Mouse (Mus musculus) lung, postnatal 0 days (tissue): Measurements from ENCODE around the gene Best3.

ENCODE experiments used
- CTCF ChIP-seq: IDR thresholded peaks from 2 replicates; pipeline ENCODE4 v1.5.1; 2016; ENCODE audit warnings: antibody characterized with exemption, mild to moderate bottlenecking
- EP300 ChIP-seq: IDR thresholded peaks from 2 replicates; pipeline ENCODE4 v1.6.1; 2016; ENCODE audit warnings: antibody characterized with exemption, mild to moderate bottlenecking, control low read depth

GRCm38 (mm10) chr10:117040355-117040754, 54.2 kb downstream of the Best3 start:
- TF ChIP-seq CTCF (peak; percentile 63), EP300 (no peak)
